Mouse (Mus musculus) neutrophil, adult 65 days (primary cell): Measurements from ENCODE around the gene Prdm1. TPM values are rescaled to one million over a fixed set of nuclear protein-coding genes. Genes with fewer than 3 reads are reported as not detected.

Experiments
- total RNA-seq: library from RNA; stranded (reverse); gene quantifications from 2 replicates; pipeline ENCODE4 v1.2.4, GENCODE M21; 2023

The Prdm1 gene
- 1.00 and 1.4 TPM in 2 replicates for total RNA-seq

DNA sequence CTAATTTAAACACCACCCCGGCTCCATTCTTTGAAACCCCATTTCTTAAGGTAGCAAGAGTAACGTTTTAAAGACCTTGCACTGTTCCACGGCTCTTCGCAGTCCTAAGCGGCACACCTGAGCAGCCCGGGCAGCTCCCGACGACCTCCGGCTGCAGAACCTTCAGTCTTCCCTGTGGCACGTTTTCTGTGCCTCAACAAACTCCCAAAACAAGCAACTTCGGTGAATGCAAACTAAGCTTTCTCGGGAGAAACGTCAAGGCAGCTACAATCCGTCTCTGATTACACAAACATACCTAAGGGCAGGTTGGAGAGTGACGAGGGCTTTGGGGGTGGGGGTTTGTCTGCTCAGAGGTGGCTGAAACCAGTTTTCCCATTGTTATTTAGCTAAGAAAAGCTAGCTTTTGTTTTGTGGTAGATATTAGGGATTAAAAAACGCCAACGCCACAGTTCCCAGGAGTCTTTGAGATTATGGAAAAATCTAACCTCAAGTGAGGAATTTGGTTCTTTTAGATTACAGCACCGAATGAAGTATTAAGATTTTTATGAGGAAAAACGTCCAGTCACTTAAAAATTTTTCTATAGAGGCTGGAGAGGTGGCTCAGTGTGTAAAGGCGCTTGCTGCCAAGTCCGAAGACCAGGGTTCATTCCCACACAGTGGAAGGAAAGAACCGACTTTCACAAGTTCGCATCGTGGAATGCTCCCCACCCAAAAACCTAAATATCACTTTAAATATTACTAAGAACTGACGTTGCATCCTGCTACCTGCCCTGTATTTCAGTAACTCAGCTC is at the start of gene Prdm1:
Gene Prdm1, minus strand, starts transcription at position 211 of the 792 bp plus-strand sequence.

